Mouse (Mus musculus): ENCODE measurements around the gene Ppfia4. TPM values are rescaled to one million over a fixed set of nuclear protein-coding genes. Genes with fewer than 3 reads are reported as not detected.

Ppfia4 gene
- polyA plus RNA-seq, 1 experiment from 2014 or later = 32.0 TPM

DNA sequence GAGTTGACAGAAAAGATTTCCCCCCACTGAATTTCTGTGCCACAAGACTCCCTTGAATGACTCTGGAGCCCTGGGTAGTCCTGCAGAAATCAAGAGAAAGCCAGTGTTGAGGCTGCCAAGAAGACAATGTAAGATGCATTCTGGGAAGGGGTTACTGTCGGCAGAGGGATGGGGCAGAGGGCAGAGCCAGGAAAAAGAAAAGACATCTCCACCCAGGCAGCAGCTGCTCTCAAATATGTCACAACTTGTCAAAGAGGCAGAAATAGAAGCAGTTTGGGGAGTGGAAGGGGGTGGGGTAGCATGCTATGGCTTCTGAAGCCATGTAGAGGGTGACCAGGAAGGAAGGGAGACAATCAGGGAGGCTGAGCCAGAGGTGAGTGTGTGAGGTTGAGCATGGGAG, 49.6 kb downstream of the Ppfia4 start:
- no peak overlapping the region for H3K27ac ChIP-seq (ENCODE audit: low read depth, low read length)
- no peaks in the 10 kb centered on the region; the same call in 1 of the 2 replicates for H3K9me3 ChIP-seq (ENCODE audit: control insufficient read depth, low read length)
- no peaks in the 10 kb centered on the region for H3K27me3 ChIP-seq (replicated peaks; ENCODE audit: control insufficient read depth, insufficient read depth, low read length)
- H3K4me2 ChIP-seq (ENCODE audit: low read length) = no peak overlapping the region
- H3K4me3 ChIP-seq (ENCODE audit: low read length) = no peak overlapping the region
- H3K9ac ChIP-seq (ENCODE audit: low read depth, low read length) = no peak overlapping the region
- H3K4me1 ChIP-seq (ENCODE audit: control insufficient read depth, insufficient read depth, low read depth, low read length) = no peaks in the 10 kb centered on the region
- no peaks in the 10 kb centered on the region for H3K36me3 ChIP-seq (ENCODE audit: control insufficient read depth, insufficient read depth, low read length)
- WGBS = 40% methylated on average over 1 of the region's 1 CpGs
- no peak for ATAC-seq

- Histone ChIP-seq H3K27me3 (replicated peaks; ENCODE audit: control insufficient read depth, insufficient read depth, low read length) (no peaks in the 10 kb centered on the region), H3K9ac (ENCODE audit: low read depth, low read length) (no peak overlapping the region), H3K27ac (ENCODE audit: low read depth, low read length) (no peak overlapping the region), H3K9me3 (ENCODE audit: control insufficient read depth, low read length) (no peaks in the 10 kb centered on the region; the same call in 1 of the 2 replicates), H3K4me2 (ENCODE audit: low read length) (no peak overlapping the region), H3K4me3 (ENCODE audit: low read length) (no peak overlapping the region), H3K4me1 (ENCODE audit: control insufficient read depth, insufficient read depth, low read depth, low read length) (no peaks in the 10 kb centered on the region), H3K36me3 (ENCODE audit: control insufficient read depth, insufficient read depth, low read length) (no peaks in the 10 kb centered on the region)
- WGBS = 82% methylated on average over 3 of the region's 3 CpGs
- no peak for ATAC-seq
Measured at GRCm38 (mm10) chr1:134282342-134282741, 50.4 kb downstream of the Ppfia4 start.

GRCm38 (mm10) chr1:134281563-134281962, 51.2 kb downstream of the Ppfia4 start:
- Histone ChIP-seq H3K4me1 (ENCODE audit: control insufficient read depth, insufficient read depth, low read depth, low read length) (no peaks in the 10 kb centered on the region), H3K27ac (ENCODE audit: low read depth, low read length) (no peak overlapping the region), H3K4me2 (ENCODE audit: low read length) (no peak overlapping the region), H3K36me3 (ENCODE audit: control insufficient read depth, insufficient read depth, low read length) (no peaks in the 10 kb centered on the region), H3K9ac (ENCODE audit: low read depth, low read length) (no peak overlapping the region), H3K27me3 (replicated peaks; ENCODE audit: control insufficient read depth, insufficient read depth, low read length) (no peaks in the 10 kb centered on the region), H3K4me3 (ENCODE audit: low read length) (no peak overlapping the region), H3K9me3 (ENCODE audit: control insufficient read depth, low read length) (no peaks in the 10 kb centered on the region; the same call in 1 of the 2 replicates)
- ATAC-seq = no peak
- WGBS = 74% methylated on average over 4 of the region's 4 CpGs

- no peak overlapping the region for H3K4me2 ChIP-seq (ENCODE audit: low read length)
- no peak for ATAC-seq
- no peaks in the 10 kb centered on the region for H3K36me3 ChIP-seq (ENCODE audit: control insufficient read depth, insufficient read depth, low read length)
- no peak overlapping the region for H3K4me3 ChIP-seq (ENCODE audit: low read length)
- no peaks in the 10 kb centered on the region for H3K4me1 ChIP-seq (ENCODE audit: control insufficient read depth, insufficient read depth, low read depth, low read length)
- H3K27ac ChIP-seq (ENCODE audit: low read depth, low read length) = no peak overlapping the region
- H3K9me3 ChIP-seq (ENCODE audit: control insufficient read depth, low read length) = no peaks in the 10 kb centered on the region; the same call in 1 of the 2 replicates
- WGBS = 75% methylated on average over 5 of the region's 5 CpGs
- no peak overlapping the region for H3K9ac ChIP-seq (ENCODE audit: low read depth, low read length)
- H3K27me3 ChIP-seq (replicated peaks; ENCODE audit: control insufficient read depth, insufficient read depth, low read length) = no peaks in the 10 kb centered on the region
Measured at GRCm38 (mm10) chr1:134280174-134280573, 52.6 kb downstream of the Ppfia4 start.

DNA sequence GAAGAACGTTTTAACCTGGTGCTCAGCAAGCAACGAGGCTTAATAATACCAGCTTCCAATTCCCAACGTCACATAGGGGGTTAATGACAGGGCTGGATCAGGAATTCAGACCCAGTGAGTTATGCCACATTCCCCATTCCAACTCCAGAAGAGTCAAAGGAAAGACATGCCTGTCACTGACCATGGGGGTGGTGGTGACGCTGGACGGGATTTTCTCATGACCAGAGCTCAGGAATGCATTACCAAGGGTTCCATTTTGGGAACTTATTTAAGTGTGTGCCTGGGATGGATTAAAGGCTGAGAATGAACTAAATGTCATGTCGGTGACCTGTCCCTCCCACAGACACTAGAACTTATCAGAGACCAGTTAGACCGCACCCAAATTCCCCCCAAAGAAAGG, 55.9 kb downstream of the Ppfia4 start:
- Histone ChIP-seq H3K27me3 (replicated peaks; ENCODE audit: control insufficient read depth, insufficient read depth, low read length) (no peaks in the 10 kb centered on the region), H3K4me3 (ENCODE audit: low read length) (no peak overlapping the region), H3K4me2 (ENCODE audit: low read length) (no peak overlapping the region), H3K4me1 (ENCODE audit: control insufficient read depth, insufficient read depth, low read depth, low read length) (peaks cover 10% of the 10 kb centered on the region), H3K36me3 (ENCODE audit: control insufficient read depth, insufficient read depth, low read length) (no peaks in the 10 kb centered on the region), H3K9me3 (ENCODE audit: control insufficient read depth, low read length) (no peaks in the 10 kb centered on the region; the same call in 1 of the 2 replicates), H3K9ac (ENCODE audit: low read depth, low read length) (no peak overlapping the region), H3K27ac (ENCODE audit: low read depth, low read length) (no peak overlapping the region)
- ATAC-seq = no peak
- 84% methylated on average over 7 of the region's 7 CpGs for whole genome bisulfite sequencing

- no peak overlapping the region for H3K4me3 ChIP-seq (ENCODE audit: low read length)
- no peak for ATAC-seq
- H3K36me3 ChIP-seq (ENCODE audit: control insufficient read depth, insufficient read depth, low read length) = no peaks in the 10 kb centered on the region
- no peak overlapping the region for H3K9ac ChIP-seq (ENCODE audit: low read depth, low read length)
- H3K27ac ChIP-seq (ENCODE audit: low read depth, low read length) = no peak overlapping the region; the same call in 1 of the 2 replicates
- H3K27me3 ChIP-seq (replicated peaks; ENCODE audit: control insufficient read depth, insufficient read depth, low read length) = no peaks in the 10 kb centered on the region
- no peak overlapping the region for H3K4me2 ChIP-seq (ENCODE audit: low read length)
- whole genome bisulfite sequencing = 65% methylated on average over 13 of the region's 13 CpGs
- H3K4me1 ChIP-seq (ENCODE audit: control insufficient read depth, insufficient read depth, low read depth, low read length) = peaks cover 10% of the 10 kb centered on the region
- H3K9me3 ChIP-seq (ENCODE audit: control insufficient read depth, low read length) = no peaks in the 10 kb centered on the region; the same call in 1 of the 2 replicates
Measured at GRCm38 (mm10) chr1:134275616-134276464, 56.9 kb downstream of the Ppfia4 start.

DNA sequence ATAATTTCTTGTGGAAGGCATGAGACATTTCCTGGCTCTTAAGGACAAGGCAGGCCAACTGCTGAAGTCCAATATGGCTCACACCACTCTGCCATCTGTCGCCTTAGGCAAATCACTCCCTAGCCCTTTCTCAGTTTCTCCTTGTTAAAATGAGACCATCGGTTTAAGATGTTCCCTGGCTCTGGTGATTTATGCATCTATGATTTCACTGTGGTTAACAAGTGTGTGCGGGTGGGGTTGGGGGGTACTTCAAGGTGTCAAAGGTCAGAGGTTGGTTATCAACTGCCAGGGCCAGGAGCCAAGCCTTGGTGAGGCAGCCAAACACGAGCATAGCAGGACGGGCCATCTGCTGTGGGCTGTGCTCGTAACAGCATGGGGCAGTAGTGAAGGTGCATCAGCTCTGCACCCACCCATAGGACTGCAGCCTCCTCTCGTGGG, 58.2 kb downstream of the Ppfia4 start:
- Histone ChIP-seq H3K36me3 (ENCODE audit: control insufficient read depth, insufficient read depth, low read length) (no peaks in the 10 kb centered on the region), H3K4me3 (ENCODE audit: low read length) (no peak overlapping the region), H3K27ac (ENCODE audit: low read depth, low read length) (no peak overlapping the region; the same call in 1 of the 2 replicates), H3K4me1 (ENCODE audit: control insufficient read depth, insufficient read depth, low read depth, low read length) (peaks cover 10% of the 10 kb centered on the region), H3K9me3 (ENCODE audit: control insufficient read depth, low read length) (no peaks in the 10 kb centered on the region; the same call in 1 of the 2 replicates), H3K4me2 (ENCODE audit: low read length) (no peak overlapping the region), H3K27me3 (replicated peaks; ENCODE audit: control insufficient read depth, insufficient read depth, low read length) (no peaks in the 10 kb centered on the region), H3K9ac (ENCODE audit: low read depth, low read length) (no peak overlapping the region)
- peak; percentile 53; the same call in 1 of the 2 replicates for ATAC-seq
- WGBS = 69% methylated on average over 7 of the region's 7 CpGs

GRCm38 (mm10) chr1:134273493-134274395, 59.0 kb downstream of the Ppfia4 start:
- Histone ChIP-seq H3K4me2 (ENCODE audit: low read length) (no peak overlapping the region), H3K36me3 (ENCODE audit: control insufficient read depth, insufficient read depth, low read length) (no peaks in the 10 kb centered on the region), H3K9me3 (ENCODE audit: control insufficient read depth, low read length) (no peaks in the 10 kb centered on the region), H3K4me3 (ENCODE audit: low read length) (no peak overlapping the region), H3K27ac (ENCODE audit: low read depth, low read length) (peak overlapping the region; percentile 69), H3K9ac (ENCODE audit: low read depth, low read length) (no peak overlapping the region), H3K27me3 (replicated peaks; ENCODE audit: control insufficient read depth, insufficient read depth, low read length) (no peaks in the 10 kb centered on the region), H3K4me1 (ENCODE audit: control insufficient read depth, insufficient read depth, low read depth, low read length) (peaks cover 10% of the 10 kb centered on the region)
- WGBS = 39% methylated on average over 9 of the region's 9 CpGs
- peak; percentile 76 for ATAC-seq
